In the genomic region with DNA sequence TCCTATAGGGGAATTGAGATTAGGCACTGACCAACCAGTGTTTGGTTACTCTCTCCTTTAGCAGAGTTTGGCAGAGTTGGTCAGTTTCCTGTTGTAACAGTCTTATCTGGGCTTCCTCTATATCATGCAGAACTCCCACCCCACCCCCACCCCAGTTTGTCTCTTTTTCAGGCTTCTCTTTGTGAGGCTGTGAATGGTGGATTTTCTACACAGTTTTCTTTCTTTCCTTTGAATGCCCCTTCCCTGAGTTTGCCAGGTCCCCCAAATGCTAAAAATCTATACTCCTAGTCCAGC, we compare ENCODE assay signal across 12 mouse cellular contexts.
DNase-seq lines count a peak whose midpoint lies in the region; ATAC-seq lines count a peak whose summit lies in the region.
"Had no signal": no experiment of that assay in that cellular context is flagged by ENCODE, and none has a peak within 500 bp of the region (broad histone marks: within the 10 kb centered on the region; RNA-seq: fewer than 3 reads in every experiment).

No protein-coding gene starts in this region.

- intact Hi-C loops in heart, postnatal 36 days (cut with DNase I) = no loop called here

- no peak overlapping the region for H3K4me3 ChIP-seq in heart, embryonic 10.5 days
- H3K4me3 ChIP-seq in limb, embryonic 12.5 days (replicated peaks) = no peak overlapping the region
- no peak overlapping the region for H3K4me3 ChIP-seq in limb, embryonic 10.5 days
- H3K4me3 ChIP-seq: hindbrain, embryonic 15.5 days had no signal

- no peak overlapping the region for H3K4me2 ChIP-seq in limb, embryonic 12.5 days
- H3K4me2 ChIP-seq: hindbrain, embryonic 15.5 days had no signal

- no peaks in the 10 kb centered on the region for H3K36me3 ChIP-seq in heart, embryonic 10.5 days
- H3K36me3 ChIP-seq in limb, embryonic 12.5 days = no peaks in the 10 kb centered on the region
- H3K36me3 ChIP-seq in limb, embryonic 10.5 days = no peaks in the 10 kb centered on the region
- H3K36me3 ChIP-seq: hindbrain, embryonic 15.5 days had no signal

- no peak for DNase-seq in heart, embryonic 10.5 days (ENCODE audit: low spot score)
- DNase-seq in heart, postnatal 36 days = no peak
- no peak for DNase-seq in limb, embryonic 10.5 days (ENCODE audit: low spot score)
- no peak for DNase-seq in testis, postnatal 14 days (ENCODE audit: low spot score)
- no peak for DNase-seq in frontal cortex, postnatal 36 days (ENCODE audit: low spot score in 2 of 2)
- DNase-seq: cerebellum, adult 9-11 months; liver, postnatal 0 days; thymus, adult 18-20 months had no signal

- H3K27me3 ChIP-seq in heart, embryonic 10.5 days (ENCODE audit: insufficient read depth, poor library complexity, severe bottlenecking) = no peaks in the 10 kb centered on the region
- no peaks in the 10 kb centered on the region for H3K27me3 ChIP-seq in limb, embryonic 12.5 days
- H3K27me3 ChIP-seq in limb, embryonic 10.5 days (ENCODE audit: low read depth, poor library complexity, severe bottlenecking) = no peaks in the 10 kb centered on the region
- H3K27me3 ChIP-seq: hindbrain, embryonic 15.5 days had no signal

- H3K27ac ChIP-seq in heart, embryonic 10.5 days = peak overlapping the region; percentile 77
- H3K27ac ChIP-seq in limb, embryonic 12.5 days = 0 out of 2 replicates have a peak overlapping the region, but pooled peaks have one; percentile 45
- H3K27ac ChIP-seq in limb, embryonic 10.5 days = no peak overlapping the region
- H3K27ac ChIP-seq: hindbrain, embryonic 15.5 days had no signal

- no peak for ATAC-seq in limb, embryonic 12.5 days (ENCODE audit: insufficient number of reproducible peaks, insufficient read depth, low FRiP score, low TSS enrichment, low read depth)
- peak; percentile 24 for ATAC-seq in common myeloid progenitor, adult 5-6 weeks (replicated peaks; ENCODE audit: low read depth, poor library complexity, severe bottlenecking)
- ATAC-seq in megakaryocyte progenitor cell, adult 5-6 weeks (replicated peaks; ENCODE audit: poor library complexity) = peak; percentile 33; the same call in 1 of the 2 replicates

- peaks cover 50% of the 10 kb centered on the region for H3K4me1 ChIP-seq in heart, embryonic 10.5 days
- H3K4me1 ChIP-seq in limb, embryonic 12.5 days (replicated peaks) = peaks cover 39% of the 10 kb centered on the region
- peaks cover 51% of the 10 kb centered on the region for H3K4me1 ChIP-seq in limb, embryonic 10.5 days

- no peak overlapping the region for H3K9ac ChIP-seq in limb, embryonic 12.5 days (replicated peaks)
- H3K9ac ChIP-seq: hindbrain, embryonic 15.5 days; liver, postnatal 0 days had no signal

- no peaks in the 10 kb centered on the region for H3K9me3 ChIP-seq in heart, embryonic 10.5 days
- no peaks in the 10 kb centered on the region for H3K9me3 ChIP-seq in limb, embryonic 12.5 days
- no peaks in the 10 kb centered on the region for H3K9me3 ChIP-seq in limb, embryonic 10.5 days (replicated peaks)
- H3K9me3 ChIP-seq: hindbrain, embryonic 15.5 days had no signal
